ENCODE assay signal across 8 mouse cellular contexts in genomic region chr19:7274326-7274990, GRCm38 (mm10). TPM values are rescaled to one million over a fixed set of nuclear protein-coding genes. Genes with fewer than 3 reads are reported as not detected.
DNase-seq lines count a peak whose midpoint lies in the region; ATAC-seq and TF ChIP-seq lines count a peak whose summit lies in the region.

No protein-coding gene starts in this region.

- H3K4me2 ChIP-seq in lung, embryonic 14.5 days = no peak overlapping the region
- H3K4me2 ChIP-seq in forebrain, embryonic 16.5 days (ENCODE audit: low read length) = peak overlapping the region; percentile 22
- H3K4me2 ChIP-seq in limb, embryonic 13.5 days (replicated peaks) = no peak overlapping the region
- no peak overlapping the region for H3K4me2 ChIP-seq in kidney, embryonic 16.5 days (replicated peaks; ENCODE audit: low read depth, low read length)

- peak overlapping the region; percentile 27; the same call in 1 of the 2 replicates for H3K27ac ChIP-seq in lung, embryonic 14.5 days (ENCODE audit: low read depth)
- peak overlapping the region; percentile 43; the same call in 1 of the 2 replicates for H3K27ac ChIP-seq in cerebellum, adult 2 months (ENCODE audit: insufficient read depth, low read length)
- peak overlapping the region; percentile 86 for H3K27ac ChIP-seq in forebrain, embryonic 16.5 days (ENCODE audit: low read length)
- peak overlapping the region; percentile 44 for H3K27ac ChIP-seq in limb, embryonic 13.5 days
- no peak overlapping the region for H3K27ac ChIP-seq in kidney, embryonic 16.5 days (ENCODE audit: low read length)

- no peaks in the 10 kb centered on the region for H3K9me3 ChIP-seq in lung, embryonic 14.5 days (ENCODE audit: low read depth, low read length)
- no peaks in the 10 kb centered on the region for H3K9me3 ChIP-seq in forebrain, embryonic 16.5 days (ENCODE audit: control insufficient read depth, low read length)
- no peaks in the 10 kb centered on the region for H3K9me3 ChIP-seq in limb, embryonic 13.5 days
- no peaks in the 10 kb centered on the region for H3K9me3 ChIP-seq in kidney, embryonic 16.5 days (ENCODE audit: low read length)

- no peak overlapping the region for H3K4me3 ChIP-seq in lung, embryonic 14.5 days (ENCODE audit: low read depth, low read length)
- H3K4me3 ChIP-seq in cerebellum, adult 2 months (replicated peaks; ENCODE audit: insufficient read depth, low read depth, low read length) = no peak overlapping the region
- no peak overlapping the region for H3K4me3 ChIP-seq in forebrain, embryonic 16.5 days (replicated peaks; ENCODE audit: low read length)
- no peak overlapping the region for H3K4me3 ChIP-seq in limb, embryonic 13.5 days
- no peak overlapping the region for H3K4me3 ChIP-seq in kidney, embryonic 16.5 days (ENCODE audit: low read length)

- H3K27me3 ChIP-seq in lung, embryonic 14.5 days (ENCODE audit: insufficient read depth, low read length) = no peaks in the 10 kb centered on the region
- H3K27me3 ChIP-seq in cerebellum, adult 2 months (ENCODE audit: control insufficient read depth, insufficient read depth, low read length) = no peaks in the 10 kb centered on the region
- H3K27me3 ChIP-seq in forebrain, embryonic 16.5 days (replicated peaks; ENCODE audit: control insufficient read depth, insufficient read depth, low read length) = no peaks in the 10 kb centered on the region
- no peaks in the 10 kb centered on the region for H3K27me3 ChIP-seq in limb, embryonic 13.5 days
- H3K27me3 ChIP-seq in kidney, embryonic 16.5 days (ENCODE audit: insufficient read depth, low read length) = no peaks in the 10 kb centered on the region

- no peak for TF ChIP-seq POLR2A in cerebellum, adult 2 months (IDR thresholded peaks at IDR 0.05; ENCODE audit: borderline replicate concordance, insufficient read depth, low read length)

- peaks cover 6% of the 10 kb centered on the region; the same call in 1 of the 2 replicates for H3K4me1 ChIP-seq in lung, embryonic 14.5 days (ENCODE audit: insufficient read depth)
- H3K4me1 ChIP-seq in cerebellum, adult 2 months (ENCODE audit: control insufficient read depth, insufficient read depth, low read length) = peaks cover 48% of the 10 kb centered on the region
- H3K4me1 ChIP-seq in forebrain, embryonic 16.5 days (replicated peaks; ENCODE audit: control insufficient read depth, insufficient read depth, low read length) = peaks cover 72% of the 10 kb centered on the region
- H3K4me1 ChIP-seq in limb, embryonic 13.5 days = peaks cover 45% of the 10 kb centered on the region
- peaks cover 17% of the 10 kb centered on the region for H3K4me1 ChIP-seq in kidney, embryonic 16.5 days (ENCODE audit: insufficient read depth, low read length)

- H3K9ac ChIP-seq in lung, embryonic 14.5 days = no peak overlapping the region
- H3K9ac ChIP-seq in forebrain, embryonic 16.5 days (replicated peaks; ENCODE audit: low read depth, low read length) = peak overlapping the region; percentile 20
- H3K9ac ChIP-seq in limb, embryonic 13.5 days = 0 out of 2 replicates have a peak overlapping the region, but pooled peaks have one; percentile 31
- H3K9ac ChIP-seq in kidney, embryonic 16.5 days (replicated peaks; ENCODE audit: low read length) = no peak overlapping the region

- ATAC-seq in lung, embryonic 14.5 days (ENCODE audit: insufficient read depth) = no peak
- peak; percentile 51 for ATAC-seq in forebrain, embryonic 16.5 days
- ATAC-seq in limb, embryonic 13.5 days (ENCODE audit: low FRiP score, low read depth) = no peak
- ATAC-seq in kidney, embryonic 16.5 days (ENCODE audit: low FRiP score, low TSS enrichment) = no peak

- TF ChIP-seq CTCF in lung, embryonic 14.5 days (IDR thresholded peaks at IDR 0.05; ENCODE audit: low read depth) = no peak
- TF ChIP-seq CTCF in cerebellum, adult 2 months (IDR thresholded peaks at IDR 0.05; ENCODE audit: borderline replicate concordance, insufficient read depth, low read depth, low read length) = 0 out of 2 replicates have a peak, but pooled peaks have one; percentile 6

- 86% methylated on average over 13 of the region's 13 CpGs for WGBS in lung, embryonic 14.5 days
- 15% methylated on average over 12 of the region's 13 CpGs for WGBS in cerebellum, adult 2 months
- 52% methylated on average over 13 of the region's 13 CpGs for WGBS in forebrain, embryonic 16.5 days
- WGBS in limb, embryonic 13.5 days = 78% methylated on average over 13 of the region's 13 CpGs
- 67% methylated on average over 11 of the region's 13 CpGs for WGBS in kidney, embryonic 16.5 days

- H3K36me3 ChIP-seq in lung, embryonic 14.5 days (ENCODE audit: insufficient read depth) = peaks cover 90% of the 10 kb centered on the region
- peaks cover 22% of the 10 kb centered on the region for H3K36me3 ChIP-seq in forebrain, embryonic 16.5 days (ENCODE audit: control insufficient read depth, insufficient read depth)
- peaks cover 91% of the 10 kb centered on the region for H3K36me3 ChIP-seq in limb, embryonic 13.5 days
- peaks cover 46% of the 10 kb centered on the region for H3K36me3 ChIP-seq in kidney, embryonic 16.5 days (ENCODE audit: insufficient read depth, low read length)

- no peak for DNase-seq in lung, embryonic 14.5 days
- DNase-seq in lung, postnatal 14 days = no peak
- DNase-seq in cerebellum, adult 2 months = peak; percentile 81 to 91
- DNase-seq in urinary bladder, postnatal 4 days (ENCODE audit: low spot score in 2 of 2) = no peak
- DNase-seq in gastrocnemius, postnatal 10 days = no peak

RNA-seq across cellular contexts. Expression of gene Rcor2, which starts 7.3 kb away (rescaled TPM):
- 6.0 and 7.9 TPM in 2 replicates for polyA plus RNA-seq in lung, embryonic 14.5 days (2014; fragmentation: Nextera tagmentation; extraction: Ambion mirVana)
- polyA plus RNA-seq in cerebellum, adult 2 months (2012; rRNA removed) = 8.7 and 9.2 TPM in 2 replicates
- polyA plus RNA-seq in forebrain, embryonic 16.5 days (2015; fragmentation: Nextera tagmentation; extraction: Ambion mirVana) = 45.8 and 49.2 TPM in 2 replicates
- polyA plus RNA-seq in limb, embryonic 13.5 days (2015; fragmentation: Nextera tagmentation; extraction: Ambion mirVana) = 24.9 and 25.0 TPM in 2 replicates
- 1 to 10 TPM; 8.2 to 9.1 TPM for total RNA-seq in gastrocnemius, postnatal 10 days (2021)
- polyA plus RNA-seq in kidney, embryonic 16.5 days (2015; fragmentation: Nextera tagmentation; extraction: Ambion mirVana) = 8.7 and 10.8 TPM in 2 replicates

RNA-seq across cellular contexts. Expression of gene Naa40, which starts 33.5 kb away (rescaled TPM):
- 64.9 and 65.8 TPM in 2 replicates for polyA plus RNA-seq in lung, embryonic 14.5 days (2014; fragmentation: Nextera tagmentation; extraction: Ambion mirVana)
- polyA plus RNA-seq in cerebellum, adult 2 months (2012; rRNA removed) = 44.8 and 46.2 TPM in 2 replicates
- 67.3 and 74.7 TPM in 2 replicates for polyA plus RNA-seq in forebrain, embryonic 16.5 days (2015; fragmentation: Nextera tagmentation; extraction: Ambion mirVana)
- polyA plus RNA-seq in limb, embryonic 13.5 days (2015; fragmentation: Nextera tagmentation; extraction: Ambion mirVana) = 58.0 and 60.1 TPM in 2 replicates
- total RNA-seq in gastrocnemius, postnatal 10 days (2021) = 10 to 100 TPM; 12.5 to 15.9 TPM
- polyA plus RNA-seq in kidney, embryonic 16.5 days (2015; fragmentation: Nextera tagmentation; extraction: Ambion mirVana) = 81.4 and 88.0 TPM in 2 replicates

RNA-seq across cellular contexts. Expression of gene Cox8a, which starts 57.0 kb away (rescaled TPM):
- 917 and 922 TPM in 2 replicates for polyA plus RNA-seq in lung, embryonic 14.5 days (2014; fragmentation: Nextera tagmentation; extraction: Ambion mirVana)
- polyA plus RNA-seq in cerebellum, adult 2 months (2012; rRNA removed) = 1,171 and 1,228 TPM in 2 replicates
- 602 and 609 TPM in 2 replicates for polyA plus RNA-seq in forebrain, embryonic 16.5 days (2015; fragmentation: Nextera tagmentation; extraction: Ambion mirVana)
- polyA plus RNA-seq in limb, embryonic 13.5 days (2015; fragmentation: Nextera tagmentation; extraction: Ambion mirVana) = 734 and 747 TPM in 2 replicates
- 100 to 1,000 TPM; 275 to 315 TPM for total RNA-seq in gastrocnemius, postnatal 10 days (2021)
- 1,116 and 1,175 TPM in 2 replicates for polyA plus RNA-seq in kidney, embryonic 16.5 days (2015; fragmentation: Nextera tagmentation; extraction: Ambion mirVana)

Comparison
In these comparisons a context has a peak if more than half of its experiments do, and no peak if none do; other contexts are left out.
1. DNase-seq: peak in cerebellum, adult 2 months (2 of 2); none in lung, embryonic 14.5 days (single experiment), lung, postnatal 14 days (single experiment), urinary bladder, postnatal 4 days (0 of 2) and gastrocnemius, postnatal 10 days (single experiment).
2. H3K9ac ChIP-seq: peak in forebrain, embryonic 16.5 days (single experiment) and limb, embryonic 13.5 days (single experiment); none in lung, embryonic 14.5 days (single experiment) and kidney, embryonic 16.5 days (single experiment).